Mouse (Mus musculus) neural tube, embryonic 13.5 days (tissue): Measurements from ENCODE around the gene Pygb. TPM values are rescaled to one million over a fixed set of nuclear protein-coding genes. Genes with fewer than 3 reads are reported as not detected.

Experiments
- ATAC-seq: fragments of 200-750 bp; cut with Nextera tagmentation; 2 replicates; pipeline ENCODE4 v1.8.0; 2017; ENCODE audit warnings: low read depth, mild to moderate bottlenecking, moderate TSS enrichment, moderate library complexity
- H3K27ac ChIP-seq: fragments of 300-500 bp; sonication (generic); replicated peaks from 2 replicates; pipeline ENCODE4 v1.5.1; 2015; ENCODE audit warnings: moderate library complexity, mild to moderate bottlenecking, inconsistent platforms
- H3K27me3 ChIP-seq: fragments of 300-500 bp; sonication (generic); 2 replicates; pipeline ENCODE4 v1.6.1; 2015; ENCODE audit warnings: mild to moderate bottlenecking, inconsistent platforms
- H3K36me3 ChIP-seq: fragments of 300-500 bp; sonication (generic); 2 replicates; pipeline ENCODE4 v1.6.1; 2015; ENCODE audit warnings: mild to moderate bottlenecking, inconsistent platforms
- H3K4me1 ChIP-seq: fragments of 300-500 bp; sonication (generic); replicated peaks from 2 replicates; pipeline ENCODE4 v1.6.1; 2015; ENCODE audit warnings: inconsistent platforms
- H3K4me2 ChIP-seq: fragments of 300-500 bp; sonication (generic); 2 replicates; pipeline ENCODE4 v1.6.1; 2015; ENCODE audit warnings: inconsistent platforms, mild to moderate bottlenecking, moderate library complexity
- H3K4me3 ChIP-seq: fragments of 300-500 bp; sonication (generic); 2 replicates; pipeline ENCODE4 v1.5.1; 2015; ENCODE audit warnings: mild to moderate bottlenecking, inconsistent platforms
- H3K9ac ChIP-seq: fragments of 300-500 bp; sonication (generic); 2 replicates; pipeline ENCODE4 v1.6.1; 2015; ENCODE audit warnings: moderate library complexity, mild to moderate bottlenecking, inconsistent platforms
- H3K9me3 ChIP-seq: fragments of 300-500 bp; sonication (generic); 2 replicates; pipeline ENCODE4 v1.6.1; 2016; ENCODE audit warnings: inconsistent platforms
- WGBS: fragments of 180-500 bp; shearing (Covaris S2); methylation state at CpG from one replicate; pipeline ENCODE4 v1.1.7; 2015; 5-methylcytosine and 5-hydroxymethylcytosine counted together
- polyA plus RNA-seq: library from polyadenylated mRNA; unstranded; fragments of >200 nt; fragmentation: Nextera tagmentation; extraction: Ambion mirVana; gene quantifications from 2 replicates; pipeline ENCODE4 v1.2.1, GENCODE M21; 2015

The Pygb gene
- polyA plus RNA-seq, 1 experiment from 2014 or later = 101 TPM

- WGBS = 88% methylated on average over 4 of the region's 4 CpGs
- no peaks in the 10 kb centered on the region for H3K27me3 ChIP-seq
- H3K27ac ChIP-seq = peak overlapping the region; percentile 68
- no peak for ATAC-seq
- H3K9ac ChIP-seq = no peak overlapping the region
- H3K4me3 ChIP-seq = no peak overlapping the region
- no peaks in the 10 kb centered on the region for H3K9me3 ChIP-seq
- peaks cover 90% of the 10 kb centered on the region for H3K36me3 ChIP-seq
- peaks cover 23% of the 10 kb centered on the region for H3K4me1 ChIP-seq
- H3K4me2 ChIP-seq = no peak overlapping the region
These were observed 20.3 kb upstream of the Pygb start for GRCm38 (mm10) chr2:150766083-150766862.

GRCm38 (mm10) chr2:150768678-150769077 is 17.9 kb upstream of the Pygb start:
- Histone ChIP-seq H3K27me3 (no peaks in the 10 kb centered on the region), H3K4me3 (no peak overlapping the region), H3K4me1 (peaks cover 32% of the 10 kb centered on the region), H3K36me3 (peaks cover 71% of the 10 kb centered on the region), H3K27ac (no peak overlapping the region), H3K4me2 (no peak overlapping the region), H3K9me3 (no peaks in the 10 kb centered on the region), H3K9ac (no peak overlapping the region)
- no peak for ATAC-seq
- WGBS = 97% methylated on average over 1 of the region's 1 CpGs

GRCm38 (mm10) chr2:150770747-150771146 is 15.8 kb upstream of the Pygb start:
- Histone ChIP-seq H3K4me3 (no peak overlapping the region), H3K9ac (0 out of 2 replicates have a peak overlapping the region, but pooled peaks have one; percentile 1), H3K4me2 (no peak overlapping the region), H3K27me3 (no peaks in the 10 kb centered on the region), H3K9me3 (no peaks in the 10 kb centered on the region), H3K36me3 (peaks cover 52% of the 10 kb centered on the region), H3K4me1 (peaks cover 29% of the 10 kb centered on the region), H3K27ac (peak overlapping the region; percentile 62)
- ATAC-seq = peak; percentile 64; the same call in 1 of the 2 replicates
- 48% methylated on average over 1 of the region's 1 CpGs for WGBS

DNA sequence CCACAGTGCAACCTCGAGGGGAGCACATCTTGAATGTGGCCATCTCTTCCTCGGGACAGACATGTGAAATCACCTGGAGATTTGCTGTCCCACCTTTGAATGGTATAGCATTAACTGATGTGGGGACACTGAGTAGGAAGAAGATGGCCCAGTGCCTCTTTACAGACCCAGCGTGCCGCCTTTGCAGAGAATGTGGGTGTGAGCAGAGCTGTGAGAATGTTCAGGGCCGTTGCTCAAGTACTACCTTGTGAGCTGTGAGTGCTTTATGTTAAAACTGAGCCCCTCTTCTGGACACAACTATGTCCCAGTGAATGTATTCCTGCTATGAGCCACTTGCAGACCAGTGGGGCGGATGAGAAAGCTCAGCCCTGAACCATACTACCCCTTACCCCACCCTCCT is 15.4 kb upstream of the Pygb start:
- ATAC-seq = no peak
- Histone ChIP-seq H3K9me3 (no peaks in the 10 kb centered on the region), H3K9ac (no peak overlapping the region), H3K4me2 (no peak overlapping the region), H3K27ac (peak overlapping the region; percentile 62), H3K4me1 (peaks cover 29% of the 10 kb centered on the region), H3K27me3 (no peaks in the 10 kb centered on the region), H3K4me3 (no peak overlapping the region), H3K36me3 (peaks cover 47% of the 10 kb centered on the region)
- WGBS = 85% methylated on average over 6 of the region's 6 CpGs

GRCm38 (mm10) chr2:150771996-150772395 is 14.5 kb upstream of the Pygb start:
- no peaks in the 10 kb centered on the region for H3K9me3 ChIP-seq
- no peak overlapping the region for H3K27ac ChIP-seq
- peaks cover 27% of the 10 kb centered on the region for H3K4me1 ChIP-seq
- no peak overlapping the region for H3K9ac ChIP-seq
- no peak for ATAC-seq
- no peak overlapping the region for H3K4me3 ChIP-seq
- H3K4me2 ChIP-seq = no peak overlapping the region
- WGBS = 87% methylated on average over 8 of the region's 8 CpGs
- peaks cover 39% of the 10 kb centered on the region for H3K36me3 ChIP-seq
- H3K27me3 ChIP-seq = no peaks in the 10 kb centered on the region

GRCm38 (mm10) chr2:150772466-150773119 is 13.9 kb upstream of the Pygb start:
- no peak for ATAC-seq
- Histone ChIP-seq H3K9ac (no peak overlapping the region), H3K4me2 (no peak overlapping the region), H3K4me3 (no peak overlapping the region), H3K27ac (no peak overlapping the region), H3K27me3 (no peaks in the 10 kb centered on the region), H3K36me3 (peaks cover 36% of the 10 kb centered on the region), H3K4me1 (peaks cover 27% of the 10 kb centered on the region), H3K9me3 (no peaks in the 10 kb centered on the region)
- WGBS = 73% methylated on average over 10 of the region's 10 CpGs

DNA sequence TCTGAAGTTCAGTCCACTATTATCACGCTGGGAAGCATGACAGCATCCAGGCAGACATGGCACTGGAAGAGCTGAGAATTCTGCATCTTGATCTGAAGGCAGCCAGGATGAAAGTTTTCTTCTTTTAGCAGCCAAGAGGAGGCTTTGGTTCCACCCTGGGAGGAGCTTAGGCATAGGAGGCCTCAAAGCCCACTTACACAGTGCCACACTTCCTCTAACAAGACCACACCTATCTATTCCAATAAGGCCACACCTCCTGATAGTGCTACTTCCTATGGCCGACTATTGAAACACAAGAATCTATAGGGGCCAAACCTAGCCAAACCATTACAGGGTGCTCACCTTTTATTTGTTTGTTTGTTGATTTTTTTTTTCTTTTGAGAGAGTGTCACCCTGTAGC is 3.7 kb upstream of the Pygb start:
- 86% methylated on average over 2 of the region's 2 CpGs for WGBS
- no peak overlapping the region for H3K4me2 ChIP-seq

DNA sequence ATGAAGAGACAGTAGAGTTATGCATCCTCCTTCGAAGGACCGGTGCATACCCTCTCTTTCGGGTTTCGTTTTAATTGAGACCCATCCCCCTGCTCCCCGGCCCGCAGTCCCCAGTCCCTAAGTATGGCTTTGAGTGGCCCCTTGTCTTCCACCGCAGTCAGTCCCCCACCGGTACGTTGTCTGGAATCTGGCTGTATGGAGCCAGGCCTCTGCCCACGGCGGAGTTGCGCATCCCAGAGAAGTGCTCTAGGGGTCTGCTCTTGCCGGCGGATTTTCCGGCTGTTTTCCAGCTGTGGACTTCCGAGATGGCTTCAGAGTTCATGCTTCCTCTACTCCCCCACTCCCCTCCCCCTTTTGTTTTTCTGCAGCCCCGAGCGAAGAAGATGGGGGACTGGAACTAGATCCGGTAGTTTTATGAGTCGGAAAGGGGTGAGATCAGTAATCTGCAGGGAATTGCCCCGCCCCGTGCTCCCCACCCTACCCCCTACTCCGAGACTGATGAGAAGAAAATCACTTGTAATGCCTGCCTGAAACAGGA is 768 bp downstream of the Pygb start:
- Histone ChIP-seq H3K4me1 (peaks cover 31% of the 10 kb centered on the region), H3K4me3 (peak overlapping the region; percentile 87), H3K27me3 (peaks cover 5% of the 10 kb centered on the region; the same call in 1 of the 2 replicates), H3K9me3 (no peaks in the 10 kb centered on the region), H3K9ac (peak overlapping the region; percentile 82), H3K36me3 (peaks cover 2% of the 10 kb centered on the region; the same call in 1 of the 2 replicates), H3K27ac (peak overlapping the region; percentile 81), H3K4me2 (peak overlapping the region; percentile 85)
- peak; percentile 65 for ATAC-seq
- WGBS = under 1% methylated on average over 23 of the region's 23 CpGs

More for the DNA sequence above, 3.7 kb upstream of the Pygb start:
- Histone ChIP-seq H3K9me3 (no peaks in the 10 kb centered on the region), H3K36me3 (no peaks in the 10 kb centered on the region), H3K4me3 (no peak overlapping the region), H3K27ac (no peak overlapping the region), H3K27me3 (peaks cover 5% of the 10 kb centered on the region; the same call in 1 of the 2 replicates), H3K4me1 (peaks cover 12% of the 10 kb centered on the region), H3K9ac (no peak overlapping the region)
- no peak for ATAC-seq

GRCm38 (mm10) chr2:150788768-150789550 is 2.4 kb downstream of the Pygb start:
- no peaks in the 10 kb centered on the region for H3K9me3 ChIP-seq
- 0 out of 2 replicates have a peak, but pooled peaks cover 5% of the 10 kb centered on the region for H3K27me3 ChIP-seq
- H3K27ac ChIP-seq = peak overlapping the region; percentile 65
- peak overlapping the region; percentile 85 for H3K4me2 ChIP-seq
- ATAC-seq = no peak
- H3K9ac ChIP-seq = peak overlapping the region; percentile 52; the same call in 1 of the 2 replicates
- WGBS = 56% methylated on average over 4 of the region's 4 CpGs
- H3K36me3 ChIP-seq = peaks cover 8% of the 10 kb centered on the region; the same call in 1 of the 2 replicates
- peak overlapping the region; percentile 11 for H3K4me3 ChIP-seq
- H3K4me1 ChIP-seq = peaks cover 42% of the 10 kb centered on the region

DNA sequence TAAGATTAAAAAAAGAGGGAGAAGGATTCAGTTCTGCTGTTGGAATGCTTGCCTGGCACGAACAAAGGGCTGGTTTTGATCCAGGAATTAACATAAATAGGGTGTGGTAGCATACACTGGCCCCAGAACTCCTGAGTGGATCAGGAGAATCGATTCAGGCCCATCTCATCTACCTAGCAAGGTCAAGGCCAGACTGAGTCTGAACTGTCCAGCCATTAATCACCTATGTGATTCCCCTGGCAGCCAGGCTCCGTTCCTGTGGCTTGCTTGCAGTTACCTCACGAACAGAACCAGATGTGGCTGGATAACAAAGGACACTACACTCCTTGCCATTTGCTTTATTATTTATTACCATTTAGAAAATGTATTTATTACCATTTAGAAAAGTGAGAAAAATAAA is 6.8 kb downstream of the Pygb start:
- Histone ChIP-seq H3K36me3 (peaks cover 27% of the 10 kb centered on the region), H3K27ac (no peak overlapping the region), H3K27me3 (no peaks in the 10 kb centered on the region), H3K9ac (no peak overlapping the region), H3K9me3 (no peaks in the 10 kb centered on the region), H3K4me2 (no peak overlapping the region), H3K4me1 (peaks cover 25% of the 10 kb centered on the region), H3K4me3 (no peak overlapping the region)
- 70% methylated on average over 4 of the region's 4 CpGs for WGBS
- ATAC-seq = no peak

GRCm38 (mm10) chr2:150798084-150798483 is 11.5 kb downstream of the Pygb start:
- Histone ChIP-seq H3K4me3 (no peak overlapping the region), H3K9me3 (no peaks in the 10 kb centered on the region), H3K4me2 (no peak overlapping the region), H3K27me3 (no peaks in the 10 kb centered on the region), H3K27ac (no peak overlapping the region), H3K36me3 (peaks cover 54% of the 10 kb centered on the region), H3K9ac (no peak overlapping the region), H3K4me1 (peaks cover 3% of the 10 kb centered on the region; the same call in 1 of the 2 replicates)
- 85% methylated on average over 7 of the region's 7 CpGs for WGBS
- ATAC-seq = no peak
